Mouse (Mus musculus) adipocyte (in vitro differentiated cells): Measurements from ENCODE around the gene Pidd1.

Experiments used
- DNase-seq: peaks from one replicate; pipeline ENCODE4 v3.0.0-alpha.2; 2016; ENCODE audit warnings: low spot score

Gene Pidd1

DNA sequence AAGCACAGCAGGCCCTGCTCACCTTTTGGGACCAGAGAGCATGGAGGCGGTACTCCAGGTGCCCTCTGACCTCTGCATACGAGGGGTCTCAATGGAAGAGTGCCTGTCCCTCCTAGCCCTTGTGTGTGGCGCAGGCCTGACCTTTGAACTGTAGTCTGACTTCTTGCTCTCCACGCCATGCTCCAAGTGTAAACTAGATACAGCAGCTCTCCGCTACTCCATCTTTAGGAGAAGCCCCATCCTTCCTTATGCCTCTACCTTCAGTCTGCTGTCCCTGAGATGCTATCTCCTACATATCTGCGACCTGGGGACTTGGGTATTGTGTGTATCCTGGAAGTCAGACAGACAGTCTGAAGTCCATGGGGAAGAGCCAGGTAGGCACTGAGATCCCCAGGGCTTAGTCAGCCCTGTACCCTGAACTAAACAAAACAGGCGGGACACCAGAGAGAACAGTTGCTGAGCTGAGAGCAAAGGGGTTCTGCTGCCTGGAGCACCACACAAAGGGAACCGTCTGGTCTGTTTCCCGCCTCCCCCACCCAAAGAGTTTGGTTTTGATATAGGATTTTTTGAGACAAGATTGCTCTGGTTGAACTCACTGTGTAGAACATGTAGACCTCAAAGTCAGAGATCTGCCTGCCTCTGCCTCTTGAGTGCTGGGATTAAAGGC, 7.8 kb downstream of the Pidd1 start:
- no peak for DNase-seq

DNA sequence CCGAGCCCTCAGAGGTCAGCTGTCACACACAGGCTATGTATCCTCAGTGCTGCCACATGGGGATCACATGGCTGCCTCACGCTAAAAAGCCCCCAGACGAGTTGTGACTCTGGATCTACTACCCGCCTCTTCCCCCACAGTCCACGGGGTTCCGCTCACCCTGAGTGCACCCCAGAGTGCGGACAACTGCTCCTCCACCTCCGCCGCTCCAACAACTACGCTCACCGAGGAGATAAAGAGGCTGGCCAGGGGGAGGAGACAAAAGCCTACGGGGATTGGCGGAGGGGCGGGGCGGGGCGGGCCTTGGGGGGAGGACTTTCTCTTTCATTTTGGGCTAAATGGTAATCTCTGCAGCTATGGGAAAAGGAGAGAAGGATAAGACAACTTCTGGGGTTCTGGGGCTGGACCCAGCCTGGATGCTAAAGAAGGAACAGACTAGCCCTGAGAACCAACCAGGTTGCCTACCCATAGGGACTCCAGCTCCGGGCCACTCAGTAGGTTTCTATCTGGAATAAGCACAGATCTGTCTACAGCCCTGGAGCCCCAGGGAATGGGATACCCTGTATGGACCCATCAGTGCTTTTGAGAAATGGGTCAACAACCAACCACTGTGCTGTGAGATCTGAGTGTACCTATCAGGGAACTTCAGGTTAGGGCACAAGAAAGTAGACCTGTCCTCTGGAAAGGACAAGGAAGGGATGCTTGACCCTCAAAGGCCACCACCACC, 8.5 kb downstream of the Pidd1 start:
- peak; percentile 70 for DNase-seq

DNA sequence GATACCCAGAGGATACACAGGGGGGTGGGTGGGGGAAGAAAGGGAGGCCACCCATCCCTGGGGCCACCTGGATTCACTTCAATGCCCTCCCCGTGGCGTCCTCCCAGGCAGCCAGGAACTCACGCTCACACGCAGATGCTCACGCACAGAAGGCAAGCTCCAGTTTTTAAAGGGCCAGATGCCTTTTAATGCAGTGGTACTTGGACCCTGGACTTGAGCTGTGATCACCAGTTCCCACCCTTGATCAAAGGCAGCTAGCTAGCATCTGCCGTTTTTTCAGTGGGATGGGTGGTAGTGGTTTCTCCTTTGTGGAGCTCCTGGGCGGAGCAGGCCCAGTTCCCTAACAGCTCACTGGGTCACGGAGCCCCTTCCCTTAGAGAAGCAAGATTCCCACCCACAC, 9.4 kb downstream of the Pidd1 start:
- DNase-seq = no peak

DNA sequence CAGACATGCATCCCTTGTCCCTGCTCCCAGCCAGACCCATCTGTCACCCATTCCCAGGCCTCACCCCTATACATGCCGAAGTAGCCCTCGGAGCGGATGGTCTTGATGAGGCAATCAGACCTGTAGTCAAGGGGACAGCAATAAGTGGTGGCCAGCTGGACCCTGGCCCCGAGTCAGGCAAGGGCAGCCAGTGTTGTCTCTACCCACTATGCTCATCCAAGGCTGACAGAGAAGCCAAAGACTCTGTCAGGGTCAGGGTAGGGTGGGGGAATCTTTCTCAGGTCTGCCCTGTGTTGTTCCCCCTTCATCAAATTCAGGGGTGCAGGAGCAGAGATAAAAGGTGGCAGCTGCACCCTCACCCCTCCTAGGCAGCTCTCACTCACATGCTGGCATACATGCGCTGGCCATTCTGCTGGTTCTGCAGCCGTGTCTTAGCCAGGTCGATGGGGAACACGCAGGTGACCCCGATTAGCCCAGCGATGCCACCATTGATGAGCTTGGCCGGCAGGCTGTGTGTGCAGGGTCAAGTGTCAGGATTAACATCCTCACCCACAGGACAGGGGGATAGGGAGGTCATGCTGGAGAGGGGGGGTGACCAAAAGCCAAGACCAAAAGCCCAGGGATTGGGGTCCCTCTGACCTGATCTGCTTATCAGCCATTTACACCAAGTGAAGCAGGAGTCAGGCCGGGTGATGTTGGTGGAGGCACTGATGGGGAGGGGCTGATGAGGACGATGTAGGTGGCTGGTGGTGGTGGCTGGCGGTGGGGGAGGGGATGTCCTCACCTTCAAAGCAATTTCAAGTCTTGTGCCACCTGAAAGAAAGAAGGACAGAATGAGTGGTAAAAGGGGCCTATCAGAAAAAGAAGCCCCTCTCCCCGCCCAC, 10.1 kb downstream of the Pidd1 start:
- DNase-seq = no peak

DNA sequence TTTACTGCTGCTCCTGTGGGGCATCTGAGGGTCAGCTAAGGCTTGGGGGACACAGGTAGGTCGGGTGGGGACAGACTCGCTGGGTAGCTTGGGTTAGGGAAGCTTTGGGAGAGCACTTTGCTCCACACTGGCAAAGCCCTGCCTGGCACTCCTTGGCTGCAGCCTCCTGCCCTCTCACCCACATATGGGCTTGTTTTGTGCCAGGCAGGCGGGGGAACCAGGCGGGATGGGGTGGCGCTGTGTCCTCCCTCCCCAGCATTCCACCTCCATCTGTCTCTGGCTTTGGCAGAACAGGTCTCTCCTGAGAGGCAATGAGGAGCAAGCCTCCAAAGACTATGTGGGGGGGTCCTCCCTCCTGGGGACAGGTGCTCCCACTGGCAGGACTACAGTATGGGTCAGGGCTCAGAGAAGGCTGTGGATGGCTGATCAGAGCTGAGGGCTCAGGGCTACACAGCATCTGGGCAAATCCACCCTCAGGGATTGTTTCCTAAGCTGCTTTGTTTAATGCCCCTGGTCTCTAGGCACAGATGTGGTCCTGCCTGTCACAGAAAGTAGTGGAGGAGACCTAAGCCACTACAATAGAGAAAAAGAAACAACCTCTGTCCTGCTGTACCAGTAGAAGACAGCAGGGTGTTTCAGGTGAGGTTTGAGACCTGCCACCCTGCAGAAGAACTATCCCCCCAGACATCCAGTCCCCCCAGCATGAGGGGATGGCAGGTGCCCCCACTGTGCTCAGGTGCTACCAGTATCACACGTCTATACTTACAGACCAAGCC, 10.9 kb downstream of the Pidd1 start:
- DNase-seq = peak; percentile 73

DNA sequence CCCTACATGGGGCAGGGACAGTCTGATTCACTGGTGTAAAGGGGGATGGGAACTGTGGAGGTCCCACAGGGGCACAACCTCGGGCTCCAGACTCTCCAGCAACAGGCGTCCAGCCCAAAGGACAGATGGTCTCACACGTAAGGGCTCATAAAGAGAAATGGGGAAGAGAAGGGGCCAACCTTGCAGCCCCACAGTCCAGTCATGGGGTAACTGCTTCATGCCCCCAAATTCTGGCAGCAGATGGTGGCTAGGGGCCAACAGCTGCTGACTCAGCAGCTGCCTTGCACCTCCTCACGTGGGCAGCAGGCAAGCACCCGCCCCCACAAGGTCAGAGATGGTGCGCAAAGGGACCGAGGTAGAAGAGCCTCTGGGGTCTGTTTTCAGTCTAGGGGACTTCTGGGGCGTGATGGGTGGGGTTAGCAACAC, 11.6 kb downstream of the Pidd1 start:
- DNase-seq = no peak

DNA sequence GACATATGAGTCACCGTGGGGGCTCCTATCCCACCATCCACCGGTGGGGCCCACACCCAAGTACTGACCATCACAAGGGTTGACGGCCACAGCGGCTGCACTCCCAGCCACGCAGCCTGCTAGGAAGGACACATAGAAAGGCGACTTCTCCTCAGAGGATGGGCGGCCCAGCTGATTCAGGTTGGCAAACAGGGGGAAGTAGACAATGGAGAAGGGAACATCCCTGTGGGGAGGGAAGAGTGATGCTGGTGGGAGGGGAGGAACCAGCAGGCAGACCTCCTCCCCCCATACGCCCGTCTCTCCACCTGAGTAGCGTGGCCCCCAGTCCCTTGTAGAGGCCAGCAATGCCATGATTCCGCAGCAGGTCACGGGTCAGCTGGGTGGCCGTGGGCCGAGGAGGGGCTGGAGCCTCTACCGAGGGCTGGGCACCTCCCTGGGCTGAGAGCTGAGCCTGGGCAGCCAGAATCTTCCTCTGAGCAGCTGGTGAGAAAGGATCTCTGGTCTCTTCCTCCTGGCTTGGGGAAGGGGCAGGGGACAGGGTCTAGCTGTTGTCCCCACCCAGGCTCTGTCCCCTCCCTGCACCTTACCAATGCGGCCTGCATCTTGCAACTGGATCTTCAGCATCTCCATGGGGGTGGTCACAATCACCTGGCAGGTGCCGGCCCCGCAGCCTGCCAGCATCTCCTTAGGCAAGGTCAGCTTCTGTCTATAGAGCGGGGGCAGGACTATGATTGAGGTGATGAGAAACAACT, 12.2 kb downstream of the Pidd1 start:
- DNase-seq = no peak

DNA sequence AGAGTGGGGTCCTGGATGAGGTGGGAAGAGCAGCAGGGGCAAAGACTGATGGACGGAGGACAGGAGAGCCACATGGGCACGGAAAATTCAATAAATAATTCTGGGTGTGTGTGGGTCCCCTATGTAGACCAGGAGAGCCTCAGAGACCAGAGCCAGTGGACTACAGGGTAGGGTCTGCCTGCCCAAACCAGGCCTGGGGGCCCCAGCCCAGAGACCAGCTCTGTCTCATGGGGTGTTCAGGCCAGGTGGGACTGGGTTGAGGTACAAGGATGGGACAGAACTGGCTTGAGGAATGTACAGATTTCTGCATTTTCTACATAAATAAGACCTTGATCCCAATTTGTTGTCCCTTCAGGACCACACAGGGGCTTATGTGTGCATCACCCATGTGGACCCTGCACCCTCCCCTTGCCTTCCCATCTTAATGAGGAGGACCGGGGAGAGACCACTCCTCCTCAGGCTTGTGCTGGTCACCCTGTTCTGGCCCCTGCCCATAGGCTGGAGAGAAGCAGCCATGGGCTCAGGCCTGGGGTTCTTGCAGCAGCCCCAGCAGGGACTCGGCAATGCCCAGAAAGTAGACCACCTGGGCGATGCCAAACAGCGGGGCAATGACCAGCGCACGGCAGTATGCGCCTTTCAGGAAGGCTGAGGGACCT, 13.1 kb downstream of the Pidd1 start:
- DNase-seq = no peak

DNA sequence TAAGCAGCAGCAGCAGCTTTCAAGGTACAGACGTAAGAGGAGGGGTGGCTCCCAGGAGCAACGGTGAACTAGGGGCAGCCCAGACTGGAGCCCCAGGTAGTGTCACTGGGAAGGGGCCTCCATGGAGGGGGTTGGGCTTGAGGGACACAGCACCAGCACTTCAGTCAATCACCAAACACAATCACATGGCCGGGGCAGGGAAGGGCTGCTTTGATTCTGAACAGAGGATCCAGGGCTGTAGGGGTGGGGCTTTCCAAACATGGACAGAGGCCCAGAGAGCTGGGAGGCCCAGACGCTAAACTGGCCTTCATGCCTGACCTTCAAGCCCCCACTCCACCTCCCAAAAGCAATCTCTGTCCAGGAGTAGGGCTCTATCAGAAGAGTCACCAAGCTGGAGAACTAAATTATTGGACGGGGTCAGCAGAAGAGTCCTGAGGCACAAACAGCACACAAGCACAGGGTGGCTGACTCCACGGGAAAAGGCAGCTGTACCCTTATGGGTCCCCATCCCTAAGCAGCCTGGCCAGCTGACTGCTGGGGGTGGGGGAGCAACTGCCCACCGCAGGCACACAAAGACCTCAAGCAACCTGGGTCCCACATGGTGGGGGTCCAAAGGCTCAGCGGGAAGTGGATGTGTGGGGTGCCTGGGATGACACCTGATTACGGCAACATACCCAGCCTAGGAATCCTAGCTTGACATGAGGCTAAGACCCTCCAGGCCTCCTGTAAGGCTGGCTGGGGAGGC, 13.8 kb downstream of the Pidd1 start:
- DNase-seq = no peak

DNA sequence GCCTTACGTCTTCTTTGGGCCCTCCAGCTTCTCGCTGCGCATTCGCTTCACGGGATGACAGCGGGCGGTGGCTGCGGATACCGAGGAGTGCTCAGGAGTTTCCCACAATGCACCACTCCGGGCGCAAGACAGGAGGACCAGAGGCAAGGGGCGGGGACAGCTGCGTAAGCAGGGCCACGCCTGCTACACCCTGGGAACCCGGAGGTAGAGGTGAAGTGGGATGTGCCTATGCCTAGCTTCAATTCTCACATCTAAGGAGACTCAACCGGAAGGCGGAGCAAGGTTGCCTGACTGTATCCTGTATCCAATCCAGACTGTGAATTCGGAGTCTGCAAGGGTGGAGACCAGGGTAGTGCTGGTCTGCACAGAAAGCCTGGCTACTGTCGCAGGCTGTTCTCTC, 14.5 kb downstream of the Pidd1 start, which contains the start of gene Cend1:
Gene Cend1, minus strand, starts transcription at position 182 of the 400 bp plus-strand sequence.
- no peak for DNase-seq

DNA sequence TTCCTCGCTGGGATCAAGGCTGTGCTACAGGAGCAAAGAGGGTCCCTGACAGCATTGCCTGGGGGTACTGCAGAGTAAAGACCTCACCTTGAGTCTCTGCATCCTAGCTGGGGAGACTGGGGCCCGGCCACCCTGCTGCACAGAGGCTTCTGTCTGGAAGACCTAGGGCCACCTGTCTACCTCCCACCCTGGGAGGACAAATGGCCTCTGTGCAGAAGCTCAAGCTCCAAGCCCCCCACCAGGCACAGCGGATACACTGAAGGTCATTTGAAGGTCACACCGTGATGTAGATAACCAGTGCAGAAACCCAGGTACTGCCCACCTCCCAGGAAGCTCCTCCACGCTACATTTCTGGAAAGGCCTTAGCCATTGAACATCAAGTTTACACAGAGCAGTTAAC, 15.1 kb downstream of the Pidd1 start:
- DNase-seq = no peak

DNA sequence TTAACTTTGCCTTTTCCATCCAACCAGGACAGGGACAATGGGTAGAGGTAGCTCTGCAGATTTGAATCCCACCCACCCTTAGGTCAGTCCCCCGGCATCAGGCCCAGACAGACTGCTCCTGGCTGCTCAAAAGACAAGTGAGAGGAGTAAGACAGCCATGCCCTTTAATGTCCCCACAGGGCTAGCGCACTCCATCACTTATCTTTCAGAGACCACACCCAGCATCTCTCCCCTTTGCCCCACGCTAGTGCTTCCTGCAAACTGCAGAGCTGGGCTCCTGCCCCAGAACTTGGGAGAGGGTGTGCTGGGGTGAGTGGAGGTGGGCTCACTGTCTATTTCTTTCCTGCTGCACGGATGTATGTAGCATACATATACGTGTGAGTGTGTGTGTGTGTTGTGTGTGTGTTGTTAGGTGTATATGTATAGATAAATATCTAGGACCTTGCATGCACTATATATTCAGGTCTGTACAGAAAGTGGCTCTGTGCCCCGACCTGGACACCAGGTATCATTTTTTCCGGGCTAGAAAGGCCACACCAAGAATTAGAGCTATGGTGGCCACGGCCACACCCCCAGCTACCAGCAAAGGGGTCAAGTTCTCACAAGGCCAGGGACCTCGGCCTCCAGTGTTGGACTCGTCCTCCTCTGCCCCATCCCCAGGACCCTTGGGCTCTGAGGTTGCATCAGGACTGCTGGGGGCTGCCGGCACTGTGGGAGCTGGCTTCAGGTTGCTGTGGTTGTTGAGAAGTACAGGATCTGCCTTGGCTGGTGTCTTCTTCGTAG, 16.7 kb downstream of the Pidd1 start:
- DNase-seq = no peak

DNA sequence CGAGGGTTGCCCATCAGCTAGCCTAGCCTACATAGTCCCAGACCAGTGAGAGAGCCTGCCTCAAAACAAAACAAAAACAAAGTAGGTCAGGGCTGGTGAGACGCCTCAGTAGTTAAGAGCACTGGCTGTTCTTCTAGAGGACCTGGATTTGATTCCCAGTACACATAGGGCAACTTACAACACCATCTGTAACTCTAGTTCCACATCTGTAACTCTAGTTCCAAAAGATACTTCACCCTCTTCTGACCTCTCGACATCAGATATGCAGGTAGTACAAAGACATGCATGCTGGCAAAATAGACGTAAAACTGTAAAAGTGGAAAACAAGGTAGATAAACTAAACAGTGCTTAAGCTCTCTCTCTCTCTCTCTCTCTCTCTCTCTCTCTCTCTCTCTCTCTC, 20.0 kb downstream of the Pidd1 start:
- no peak for DNase-seq

DNA sequence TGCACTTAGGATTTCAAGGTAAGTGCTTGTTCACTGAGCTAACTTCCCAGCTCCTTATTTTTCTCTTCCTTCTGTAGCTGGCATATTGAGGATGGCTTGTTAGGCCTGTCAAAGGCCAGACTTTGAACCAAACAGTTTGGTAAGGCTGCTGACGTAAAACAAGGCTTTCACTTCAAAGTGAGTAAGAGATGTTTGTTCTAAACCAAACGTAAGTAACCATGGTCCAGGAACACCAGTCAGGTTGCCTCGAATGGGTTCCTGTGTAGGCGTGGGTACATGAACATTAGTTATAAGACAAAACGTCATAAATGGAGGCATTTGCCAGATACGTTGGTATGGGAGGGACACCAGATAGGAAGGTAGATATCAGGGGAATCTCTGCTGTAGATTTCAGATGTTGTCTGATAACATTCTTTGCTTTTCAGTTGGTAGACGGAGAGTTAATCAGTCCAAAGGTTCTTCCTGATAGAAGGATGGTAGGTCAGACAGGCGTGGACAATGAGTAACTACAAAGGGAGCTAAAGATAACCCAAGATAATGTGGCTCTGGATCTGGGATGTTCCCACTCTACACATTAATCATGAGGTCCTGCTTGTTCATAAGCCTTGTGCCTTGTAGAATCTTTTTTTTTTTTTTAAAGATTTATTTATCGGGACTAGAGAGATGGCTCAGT, 23.7 kb downstream of the Pidd1 start:
- DNase-seq = no peak

DNA sequence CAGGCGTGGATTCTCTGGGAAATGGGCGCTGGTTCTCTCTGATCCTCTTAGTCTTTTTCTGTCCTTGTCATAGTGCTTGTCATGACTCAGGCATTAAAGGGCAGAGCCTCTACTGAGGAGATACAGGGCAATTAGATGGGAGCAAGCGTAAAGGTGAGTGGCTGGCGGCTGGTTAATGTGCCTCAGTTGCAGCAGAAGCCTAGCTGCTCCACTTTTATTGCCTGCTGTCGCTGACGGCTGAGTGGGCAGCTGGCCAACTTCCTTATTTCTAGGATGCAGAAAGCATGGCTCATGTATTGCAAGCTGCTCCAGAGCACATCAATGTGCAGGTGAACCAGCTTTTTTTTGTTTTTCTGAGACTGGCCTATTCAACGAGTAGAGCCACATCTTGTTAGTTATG, 24.9 kb downstream of the Pidd1 start:
- DNase-seq = no peak

DNA sequence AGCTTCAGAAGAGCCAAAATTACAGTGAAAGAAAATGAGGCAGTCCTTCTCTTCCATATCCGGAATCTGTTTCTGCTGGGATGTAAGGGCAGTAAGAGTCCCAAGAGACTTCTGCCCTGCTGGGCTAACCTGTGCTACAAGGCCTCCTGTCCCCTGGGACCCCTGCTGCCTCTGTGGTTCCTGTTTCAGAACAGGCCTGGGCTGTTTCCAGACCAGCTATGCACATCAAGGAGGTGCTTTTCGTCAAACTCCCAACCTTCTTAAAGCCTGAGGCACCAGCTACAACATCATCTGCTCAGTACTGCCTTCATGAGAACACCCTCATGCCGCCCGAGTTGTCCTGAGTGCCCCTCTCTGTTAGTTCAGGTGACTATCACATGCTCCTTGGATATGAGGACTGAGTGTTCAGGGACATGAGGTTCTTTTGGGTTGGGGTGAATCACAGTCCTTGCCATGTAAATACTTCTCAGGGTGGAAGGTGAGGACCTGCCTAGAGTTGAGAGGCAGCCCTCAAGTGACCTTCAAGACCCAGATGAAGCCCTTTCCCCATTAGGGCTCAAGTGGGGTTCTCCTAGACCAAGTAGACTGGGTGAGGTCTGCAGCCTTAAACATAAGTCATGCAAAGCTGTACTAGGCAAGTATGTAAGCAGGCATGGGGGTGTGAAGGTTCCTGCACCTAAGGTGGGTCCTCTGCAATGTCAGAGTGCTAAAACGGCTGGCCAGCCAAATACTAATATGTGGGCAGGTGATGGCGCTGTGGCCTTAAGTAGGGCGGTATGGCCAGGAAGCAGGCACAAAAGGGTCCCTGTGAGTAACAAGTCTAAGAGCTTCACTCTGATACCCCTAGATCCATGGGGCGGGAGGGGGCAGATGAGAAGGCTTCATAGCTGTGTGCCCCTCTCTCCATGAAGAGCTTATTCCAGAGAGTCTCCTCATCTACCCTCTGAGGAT, 25.8 kb downstream of the Pidd1 start:
- DNase-seq = no peak

DNA sequence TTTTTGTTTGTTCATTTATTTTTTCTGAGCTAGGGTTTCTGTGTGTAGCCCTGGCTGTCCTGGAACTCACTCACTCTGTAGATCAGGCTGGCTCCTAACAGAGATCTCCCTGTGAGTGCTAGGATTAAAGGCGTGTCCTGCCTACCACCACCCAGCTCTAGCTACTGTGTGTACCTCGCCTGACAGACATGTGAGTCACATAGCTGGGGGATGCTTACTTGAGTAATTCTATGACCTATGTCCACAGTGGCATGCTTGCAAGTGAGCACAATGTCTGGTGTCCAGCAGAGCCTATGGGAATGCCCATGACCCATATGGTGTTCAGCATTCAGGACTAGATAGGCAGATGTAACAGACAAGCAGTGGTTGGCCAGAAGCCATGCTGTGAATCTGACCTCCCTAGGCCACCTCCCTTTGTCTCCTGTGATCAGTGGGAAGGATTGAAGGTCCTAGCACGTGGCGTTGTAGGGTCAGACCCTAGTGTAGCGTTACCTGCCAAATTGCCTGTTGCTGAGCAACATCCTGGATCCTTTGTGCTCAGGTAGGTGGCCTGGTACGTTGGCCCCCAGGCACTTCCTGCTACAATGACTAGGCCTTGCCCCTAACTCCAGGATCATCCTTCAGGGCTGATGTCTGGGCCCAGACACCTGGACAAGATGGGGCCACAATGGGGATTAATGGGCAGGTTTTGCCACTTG, 27.5 kb downstream of the Pidd1 start:
- DNase-seq = no peak
